Mouse (Mus musculus): ENCODE data around the gene Tmem53. TPM values are rescaled to one million over a fixed set of nuclear protein-coding genes. Genes with fewer than 3 reads are reported as not detected.
"Not testable (repeated sequence)": the region's sequence is repeated elsewhere in the genome, so short reads cannot be mapped to it uniquely, and the experiment has no call there.

Gene Tmem53
- polyA plus RNA-seq, 1 experiment from 2014 or later = 7.1 TPM

DNA sequence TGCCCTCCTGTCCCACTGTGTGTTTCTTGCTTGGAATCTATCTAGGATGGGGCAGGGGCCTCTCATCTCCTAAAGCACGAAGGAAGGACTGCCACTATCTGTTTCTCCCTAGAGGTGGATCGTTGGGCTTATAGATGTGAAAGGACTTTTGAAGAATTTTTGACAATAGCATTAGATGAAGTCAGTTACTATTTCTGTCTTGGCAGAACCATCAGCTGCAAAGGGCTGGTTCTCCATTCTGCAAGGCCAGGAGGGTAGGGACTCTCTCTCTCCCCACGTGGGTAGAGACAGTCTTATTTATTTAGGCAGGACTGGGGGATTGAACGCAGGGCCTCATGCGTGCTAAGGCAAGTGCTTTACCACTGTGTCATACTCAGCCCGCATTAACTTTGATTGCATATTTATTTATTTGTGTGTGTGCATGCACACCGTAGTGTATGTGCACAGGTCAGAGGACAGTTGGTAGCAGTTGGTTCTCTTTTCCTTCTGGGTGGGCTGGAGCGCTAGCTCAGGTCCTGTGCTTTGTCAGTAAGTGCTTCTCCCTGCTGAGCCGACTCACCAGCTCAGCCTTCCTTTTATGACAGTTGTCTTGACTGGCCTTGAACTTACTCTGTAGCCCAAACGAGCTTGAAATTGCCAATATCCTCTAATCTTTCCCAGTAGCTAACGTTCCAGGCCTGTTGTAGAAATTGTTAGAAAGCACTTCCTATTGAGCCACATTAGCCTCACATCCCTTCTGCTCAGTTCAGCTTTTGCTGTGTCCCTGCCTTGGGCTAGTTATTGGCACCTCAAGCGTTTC, 1.7 kb downstream of the Tmem53 start:
- ATAC-seq (ENCODE audit: low FRiP score, low read depth) = no peak
- 72% methylated on average over 12 of the region's 12 CpGs for WGBS
- Histone ChIP-seq H3K9ac (replicated peaks) (no peak overlapping the region), H3K4me1 (peaks cover 11% of the 10 kb centered on the region), H3K27me3 (peaks cover 17% of the 10 kb centered on the region; the same call in 1 of the 2 replicates), H3K9me3 (no peaks in the 10 kb centered on the region), H3K4me3 (no peak overlapping the region), H3K4me2 (replicated peaks) (no peak overlapping the region), H3K36me3 (no peaks in the 10 kb centered on the region), H3K27ac (replicated peaks) (no peak overlapping the region)

DNA sequence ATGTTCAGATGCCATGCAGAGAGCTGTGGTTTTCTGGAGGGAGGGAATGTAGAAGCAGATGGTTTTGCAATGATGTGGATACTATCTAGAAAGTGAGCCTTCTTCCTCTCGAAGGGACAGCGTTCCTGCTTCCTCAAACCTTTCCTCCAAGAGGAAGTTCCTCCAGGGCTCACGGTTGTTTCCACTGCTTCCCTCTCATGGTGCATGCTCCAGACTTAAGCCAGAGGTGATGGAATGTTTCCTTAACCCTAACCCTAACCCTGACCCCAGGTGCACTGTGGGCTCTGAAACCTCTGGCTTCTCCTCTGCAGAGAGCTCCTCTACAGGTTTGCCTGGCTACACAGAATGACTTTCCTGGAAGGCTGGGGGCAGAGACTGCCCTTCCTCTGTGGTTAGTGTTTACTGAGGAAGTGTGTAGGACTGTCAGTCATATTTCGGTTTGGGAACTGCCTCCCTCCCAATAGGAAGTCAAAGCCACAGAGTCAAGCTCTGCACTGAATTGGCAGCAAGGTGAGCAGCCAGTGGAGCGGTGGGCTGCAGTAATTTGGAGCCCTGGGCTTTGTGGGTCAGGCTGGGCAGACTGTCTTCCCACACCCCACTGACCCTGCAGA, 2.4 kb downstream of the Tmem53 start:
- Histone ChIP-seq H3K27ac (replicated peaks) (no peak overlapping the region), H3K4me1 (peaks cover 11% of the 10 kb centered on the region), H3K9me3 (no peaks in the 10 kb centered on the region), H3K36me3 (no peaks in the 10 kb centered on the region), H3K9ac (replicated peaks) (no peak overlapping the region), H3K4me2 (replicated peaks) (no peak overlapping the region), H3K4me3 (no peak overlapping the region), H3K27me3 (peaks cover 22% of the 10 kb centered on the region; the same call in 1 of the 2 replicates)
- no peak for ATAC-seq (ENCODE audit: low FRiP score, low read depth)
- WGBS = 74% methylated on average over 5 of the region's 5 CpGs

DNA sequence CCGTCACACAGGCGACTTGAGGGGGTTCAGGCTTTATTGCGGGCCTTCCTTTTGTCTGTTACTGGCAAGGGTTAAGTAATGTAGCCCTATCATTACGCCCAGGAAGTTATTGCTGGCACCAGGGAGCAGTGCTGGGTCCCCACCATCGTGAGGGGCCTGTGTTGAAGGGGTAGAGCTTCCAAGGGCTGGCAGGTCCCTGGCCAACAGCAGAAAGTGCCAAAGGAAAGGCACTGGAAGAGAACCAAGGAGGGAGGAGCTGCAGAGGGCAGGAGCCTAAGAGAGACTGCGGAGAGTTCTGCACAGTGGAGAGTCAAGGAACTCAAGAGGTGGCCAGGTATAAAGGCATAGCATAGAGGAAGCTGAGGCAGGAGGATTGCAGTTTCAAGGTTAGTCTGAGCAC, 2.9 kb downstream of the Tmem53 start:
- H3K4me1 ChIP-seq = peaks cover 11% of the 10 kb centered on the region
- no peak for ATAC-seq (ENCODE audit: low FRiP score, low read depth)
- H3K4me2 ChIP-seq (replicated peaks) = no peak overlapping the region
- H3K9ac ChIP-seq (replicated peaks) = no peak overlapping the region
- WGBS = 50% methylated on average over 6 of the region's 6 CpGs
- H3K36me3 ChIP-seq = no peaks in the 10 kb centered on the region
- no peak overlapping the region for H3K27ac ChIP-seq (replicated peaks)
- no peak overlapping the region for H3K4me3 ChIP-seq
- H3K27me3 ChIP-seq = peaks cover 22% of the 10 kb centered on the region; the same call in 1 of the 2 replicates
- H3K9me3 ChIP-seq = no peaks in the 10 kb centered on the region

DNA sequence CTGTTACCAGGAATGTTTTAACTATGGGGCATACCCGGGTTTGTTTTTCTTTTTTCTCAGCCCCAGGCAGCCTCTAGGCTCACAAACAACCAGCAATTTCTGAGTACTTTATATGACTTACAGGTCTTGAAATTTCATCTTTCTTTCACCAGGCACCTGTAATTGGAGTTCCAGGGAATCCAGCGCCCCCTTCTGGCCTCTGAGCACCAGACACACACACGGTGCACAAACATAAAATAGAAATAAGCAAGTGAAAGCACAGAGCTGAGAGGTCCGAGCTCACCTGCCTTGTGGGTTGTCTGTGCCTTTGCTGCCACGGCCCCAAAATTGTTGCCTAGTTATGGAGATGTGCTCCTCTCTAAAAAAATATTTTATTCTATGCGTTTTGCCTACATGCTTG, 8.2 kb downstream of the Tmem53 start:
- WGBS = 73% methylated on average over 6 of the region's 6 CpGs
- H3K36me3 ChIP-seq; H3K9me3 ChIP-seq; H3K4me1 ChIP-seq; H3K9ac ChIP-seq (replicated peaks); ATAC-seq (ENCODE audit: low FRiP score, low read depth); H3K4me3 ChIP-seq; H3K27ac ChIP-seq (replicated peaks); H3K4me2 ChIP-seq (replicated peaks): not testable (repeated sequence)
- H3K27me3 ChIP-seq = peaks cover 20% of the 10 kb centered on the region

DNA sequence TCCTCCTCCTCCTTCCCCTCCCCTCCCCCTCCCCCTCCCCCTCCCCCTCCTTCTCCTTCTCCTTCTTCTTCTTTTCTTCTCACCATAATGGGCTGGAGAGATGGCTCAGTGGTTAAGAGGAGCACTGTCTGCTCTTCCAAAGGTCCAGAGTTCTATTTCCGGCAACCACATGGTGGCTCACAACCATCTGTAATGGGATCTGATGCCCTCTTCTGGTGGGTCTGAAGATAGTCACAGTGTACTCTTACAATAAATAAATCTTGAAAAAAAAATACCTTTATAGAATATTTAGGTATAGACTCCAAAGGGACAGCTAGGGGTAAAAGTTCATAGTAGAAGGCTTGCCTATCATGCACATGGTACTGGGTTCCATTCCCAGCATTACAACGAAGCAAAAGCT, 9.5 kb downstream of the Tmem53 start:
- Histone ChIP-seq H3K9me3 (no peaks in the 10 kb centered on the region), H3K27me3 (peaks cover 28% of the 10 kb centered on the region), H3K4me3 (no peak overlapping the region), H3K9ac (replicated peaks) (no peak overlapping the region), H3K27ac (replicated peaks) (no peak overlapping the region), H3K36me3 (no peaks in the 10 kb centered on the region), H3K4me2 (replicated peaks) (no peak overlapping the region), H3K4me1 (peaks cover 7% of the 10 kb centered on the region; the same call in 1 of the 2 replicates)
- ATAC-seq (ENCODE audit: low FRiP score, low read depth) = no peak
- 82% methylated on average over 2 of the region's 2 CpGs for WGBS

DNA sequence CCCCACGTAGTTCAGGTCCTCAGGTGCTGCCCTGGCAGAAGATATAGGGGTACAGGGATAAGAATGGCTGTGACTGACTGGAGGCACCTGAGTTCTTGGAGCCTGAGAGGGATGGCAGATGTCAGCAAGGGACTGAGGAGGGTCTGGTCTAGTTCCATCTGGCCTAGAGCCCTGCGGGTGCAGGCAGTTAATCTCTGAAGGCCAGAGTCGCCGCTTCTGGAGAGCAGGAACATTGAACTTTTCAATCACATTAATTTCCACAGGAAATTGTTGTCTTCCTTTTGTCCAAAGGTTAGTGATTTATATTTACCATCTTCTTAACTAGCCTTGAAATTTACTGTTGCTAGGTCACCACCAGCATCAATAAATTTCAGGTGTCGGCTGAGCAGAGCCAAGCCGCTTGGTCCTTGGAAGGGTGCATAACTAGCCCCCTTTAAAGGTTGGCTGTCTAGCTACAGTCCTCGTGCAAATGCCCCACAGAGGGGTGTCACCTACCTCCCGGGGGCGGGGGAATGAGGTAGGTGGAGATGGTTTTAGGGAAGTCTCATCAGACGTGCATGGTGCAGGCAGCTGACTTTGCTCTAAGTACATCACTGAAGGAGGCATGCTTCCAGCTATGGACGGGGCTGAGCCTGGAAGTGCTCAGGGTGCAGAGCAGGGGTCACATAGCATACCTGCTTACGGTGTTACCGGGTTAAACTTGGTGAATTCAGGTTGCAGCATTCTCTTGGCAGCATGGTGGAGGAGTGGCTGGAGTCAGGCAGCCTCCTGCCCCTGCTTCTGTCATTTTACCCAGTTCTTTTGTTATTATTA, 10.6 kb downstream of the Tmem53 start:
- H3K4me1 ChIP-seq = peaks cover 7% of the 10 kb centered on the region; the same call in 1 of the 2 replicates
- 77% methylated on average over 13 of the region's 13 CpGs for WGBS
- H3K4me2 ChIP-seq (replicated peaks) = no peak overlapping the region
- no peaks in the 10 kb centered on the region for H3K9me3 ChIP-seq
- H3K27ac ChIP-seq (replicated peaks) = no peak overlapping the region
- no peak overlapping the region for H3K4me3 ChIP-seq
- H3K9ac ChIP-seq (replicated peaks) = no peak overlapping the region
- no peak for ATAC-seq (ENCODE audit: low FRiP score, low read depth)
- H3K27me3 ChIP-seq = peaks cover 38% of the 10 kb centered on the region
- H3K36me3 ChIP-seq = no peaks in the 10 kb centered on the region

DNA sequence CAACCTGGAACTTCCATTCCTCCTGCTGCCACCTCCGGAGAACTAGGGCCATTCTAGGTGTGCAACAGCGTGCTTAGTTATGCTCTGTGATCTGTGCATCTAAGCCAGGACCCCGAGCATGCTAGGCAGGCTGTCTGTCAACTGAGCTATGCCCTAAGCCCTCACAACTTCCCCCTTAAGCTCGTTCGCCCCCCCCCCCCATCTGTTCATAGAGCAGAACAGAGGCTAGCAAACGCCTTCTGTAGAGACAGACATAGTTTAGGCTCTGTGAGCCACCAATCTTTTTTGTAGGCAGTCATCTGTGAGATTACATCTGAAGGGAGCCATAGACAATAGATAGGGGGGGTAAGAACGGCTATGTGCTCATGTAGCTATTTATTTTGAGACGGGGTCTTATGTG, 11.2 kb downstream of the Tmem53 start:
- Histone ChIP-seq H3K4me1 (peaks cover 7% of the 10 kb centered on the region; the same call in 1 of the 2 replicates), H3K4me2 (replicated peaks) (no peak overlapping the region), H3K4me3 (no peak overlapping the region), H3K9ac (replicated peaks) (no peak overlapping the region), H3K27ac (replicated peaks) (no peak overlapping the region), H3K27me3 (peaks cover 44% of the 10 kb centered on the region), H3K9me3 (no peaks in the 10 kb centered on the region), H3K36me3 (no peaks in the 10 kb centered on the region)
- ATAC-seq (ENCODE audit: low FRiP score, low read depth) = no peak
- 60% methylated on average over 8 of the region's 8 CpGs for WGBS

DNA sequence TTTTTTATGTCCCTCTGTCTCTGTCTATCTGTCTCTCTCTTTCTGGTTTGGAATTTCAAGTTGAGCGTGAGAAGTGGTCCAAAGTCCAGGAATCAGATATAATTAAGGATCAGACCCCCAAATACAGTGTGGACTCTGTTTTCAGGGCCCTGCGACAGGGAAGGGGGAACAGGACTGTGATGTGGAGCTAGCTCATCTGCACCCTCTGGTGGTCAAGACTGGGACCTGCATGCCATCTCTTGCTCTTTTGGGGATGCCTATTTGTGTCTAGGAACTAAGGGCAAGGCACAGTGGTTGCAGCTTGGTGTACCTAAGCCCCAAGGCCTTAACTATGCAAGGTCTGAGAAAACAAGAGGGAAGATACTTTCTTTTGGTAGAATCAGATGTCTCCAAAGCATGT, 15.5 kb downstream of the Tmem53 start:
- WGBS = 5% methylated on average over 2 of the region's 2 CpGs
- Histone ChIP-seq H3K27ac (replicated peaks) (no peak overlapping the region), H3K36me3 (peaks cover 12% of the 10 kb centered on the region), H3K9me3 (no peaks in the 10 kb centered on the region), H3K27me3 (peaks cover 75% of the 10 kb centered on the region), H3K9ac (replicated peaks) (no peak overlapping the region), H3K4me3 (no peak overlapping the region), H3K4me1 (peaks cover 21% of the 10 kb centered on the region), H3K4me2 (replicated peaks) (no peak overlapping the region)
- no peak; the same call in 1 of the 2 replicates for ATAC-seq (ENCODE audit: low FRiP score, low read depth)

DNA sequence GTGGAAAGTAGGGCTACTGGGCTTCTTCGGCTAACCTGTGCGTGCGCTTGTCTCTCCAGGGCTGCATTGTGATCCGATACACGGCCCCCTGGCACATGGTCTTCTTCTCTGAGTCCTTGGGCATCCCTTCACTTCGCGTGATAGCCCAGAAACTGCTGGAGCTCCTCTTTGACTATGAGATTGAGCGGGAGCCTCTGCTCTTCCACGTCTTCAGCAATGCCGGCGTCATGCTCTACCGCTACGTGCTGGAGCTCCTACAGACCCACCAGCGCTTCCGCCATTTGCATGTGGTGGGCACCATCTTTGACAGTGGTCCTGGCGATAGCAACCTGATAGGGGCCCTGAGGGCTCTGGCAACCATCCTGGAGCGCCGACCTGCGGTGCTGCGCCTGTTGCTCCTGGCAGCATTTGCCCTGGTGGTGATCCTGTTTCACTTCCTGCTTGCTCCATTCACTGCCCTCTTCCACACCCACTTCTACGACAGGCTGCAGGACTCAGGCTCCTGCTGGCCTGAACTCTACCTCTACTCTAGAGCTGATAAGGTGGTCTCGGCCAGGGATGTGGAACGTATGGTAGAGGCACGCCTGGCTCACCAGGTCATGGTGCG, 16.2 kb downstream of the Tmem53 start:
- no peak for ATAC-seq (ENCODE audit: low FRiP score, low read depth)
- 89% methylated on average over 25 of the region's 25 CpGs for WGBS
- no peak overlapping the region for H3K4me2 ChIP-seq (replicated peaks)
- H3K9me3 ChIP-seq = no peaks in the 10 kb centered on the region
- H3K9ac ChIP-seq (replicated peaks) = no peak overlapping the region
- peaks cover 68% of the 10 kb centered on the region for H3K27me3 ChIP-seq
- no peak overlapping the region for H3K4me3 ChIP-seq
- peaks cover 22% of the 10 kb centered on the region for H3K4me1 ChIP-seq
- peaks cover 14% of the 10 kb centered on the region for H3K36me3 ChIP-seq
- no peak overlapping the region for H3K27ac ChIP-seq (replicated peaks)

DNA sequence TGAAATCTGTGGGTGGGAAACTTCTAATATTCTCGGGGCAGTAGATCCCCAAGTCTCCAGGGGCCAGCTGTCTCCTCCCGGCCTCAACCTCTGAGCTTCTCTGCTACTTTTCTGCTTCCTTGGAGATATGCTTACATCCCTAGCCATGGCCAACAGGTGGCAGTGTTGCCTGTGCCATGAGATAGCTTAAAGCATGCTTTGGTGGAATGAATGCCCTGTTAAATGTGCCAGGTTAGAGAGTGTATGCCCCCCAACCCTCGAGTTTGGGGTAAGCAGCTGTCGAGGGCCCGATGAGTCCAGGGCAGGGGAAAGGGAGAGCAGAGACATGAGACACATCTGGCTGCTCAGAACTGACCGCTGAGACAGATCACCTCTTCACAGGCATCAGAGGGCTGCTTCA, 18.5 kb downstream of the Tmem53 start:
- Histone ChIP-seq H3K4me1 (peaks cover 25% of the 10 kb centered on the region), H3K9me3 (peaks cover 11% of the 10 kb centered on the region), H3K9ac (replicated peaks) (no peak overlapping the region), H3K27me3 (peaks cover 85% of the 10 kb centered on the region), H3K4me3 (no peak overlapping the region), H3K4me2 (replicated peaks) (no peak overlapping the region), H3K27ac (replicated peaks) (no peak overlapping the region), H3K36me3 (peaks cover 30% of the 10 kb centered on the region)
- WGBS = 13% methylated on average over 6 of the region's 6 CpGs
- 0 out of 2 replicates have a peak, but pooled peaks have one; percentile 13 for ATAC-seq (ENCODE audit: low FRiP score, low read depth)

DNA sequence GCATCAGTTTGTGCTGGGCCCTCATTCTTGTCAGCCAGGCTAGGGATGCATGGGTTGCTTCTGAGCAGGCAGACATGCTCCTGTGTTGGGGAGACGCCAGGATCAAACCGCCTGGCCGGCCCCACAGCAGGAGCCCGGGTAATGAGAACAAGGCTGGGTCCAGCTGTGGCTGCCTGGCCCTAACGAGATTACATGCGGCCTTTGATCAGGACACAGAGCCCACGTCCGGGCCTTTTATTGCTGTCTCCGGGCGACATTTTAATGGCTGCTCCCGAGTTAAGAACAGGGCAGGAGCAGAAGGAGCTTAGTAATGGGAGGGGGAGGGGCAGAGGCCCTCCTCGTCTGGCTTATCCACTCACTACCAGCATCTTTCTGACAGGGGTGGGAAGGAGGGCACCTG, 20.7 kb downstream of the Tmem53 start:
- Histone ChIP-seq H3K4me2 (replicated peaks) (no peak overlapping the region), H3K9ac (replicated peaks) (no peak overlapping the region), H3K9me3 (peaks cover 11% of the 10 kb centered on the region), H3K4me1 (peaks cover 25% of the 10 kb centered on the region), H3K36me3 (peaks cover 51% of the 10 kb centered on the region), H3K27me3 (peaks cover 88% of the 10 kb centered on the region), H3K4me3 (no peak overlapping the region), H3K27ac (replicated peaks) (peak overlapping the region; percentile 72)
- WGBS = 7% methylated on average over 12 of the region's 12 CpGs
- peak; percentile 77 for ATAC-seq (ENCODE audit: low FRiP score, low read depth)
